ENCODE assay signal across 23 mouse cellular contexts in the genomic region with DNA sequence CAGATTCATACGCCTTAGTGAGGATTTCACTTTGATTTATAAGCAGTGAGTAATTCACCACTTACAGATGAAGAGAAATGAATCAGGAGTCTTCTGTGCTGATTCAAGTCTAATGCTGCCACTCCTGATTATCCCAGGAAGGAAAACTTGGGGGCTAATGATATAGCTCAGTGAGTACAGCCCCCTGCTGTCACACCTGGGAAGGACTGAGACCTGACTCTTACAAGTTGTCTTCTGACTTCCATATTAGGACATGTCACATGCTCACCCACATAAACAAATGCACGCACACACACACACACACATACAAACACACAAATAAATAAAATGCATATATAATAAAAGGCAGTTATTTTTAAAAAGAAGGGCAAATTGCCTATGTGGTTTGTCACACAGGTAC.
"Had no signal": no experiment of that assay in that cellular context is flagged by ENCODE, and none has a peak within 500 bp of the region (broad histone marks: within the 10 kb centered on the region; RNA-seq: fewer than 3 reads in every experiment).

No protein-coding gene starts in this region.

- DNase-seq: kidney, adult 11 months; kidney, adult 8-10 months; kidney, postnatal 10 days; kidney, postnatal 36 days; liver; lung, adult 18-20 months; lung, postnatal 10 days; lung, postnatal 36 days; right cerebral cortex, adult 18-20 months; right cerebral cortex, postnatal 14 days; right cerebral cortex, postnatal 4 days; thymus, adult 2 months; thymus, postnatal 25 days had no signal

- H3K9ac ChIP-seq: kidney, embryonic 15.5 days; limb, embryonic 13.5 days; liver, embryonic 12.5 days; liver, embryonic 15.5 days; lung, embryonic 15.5 days; midbrain, embryonic 12.5 days had no signal

- H3K36me3 ChIP-seq: kidney, embryonic 15.5 days; limb, embryonic 10.5 days; limb, embryonic 13.5 days; liver, embryonic 12.5 days; liver, embryonic 15.5 days; lung, embryonic 15.5 days; midbrain, embryonic 12.5 days had no signal

- H3K4me2 ChIP-seq: kidney, embryonic 15.5 days; limb, embryonic 13.5 days; liver, embryonic 12.5 days; liver, embryonic 15.5 days; lung, embryonic 15.5 days; midbrain, embryonic 12.5 days had no signal

- H3K27me3 ChIP-seq: kidney, embryonic 15.5 days; limb, embryonic 13.5 days; liver, embryonic 12.5 days; liver, embryonic 15.5 days; lung, embryonic 15.5 days; megakaryocyte, embryonic 14.5 days; midbrain, embryonic 12.5 days had no signal

- H3K4me1 ChIP-seq: kidney, embryonic 15.5 days; limb, embryonic 10.5 days; limb, embryonic 13.5 days; liver, embryonic 12.5 days; liver, embryonic 15.5 days; lung, embryonic 15.5 days; megakaryocyte, embryonic 14.5 days; midbrain, embryonic 12.5 days had no signal

- ATAC-seq: liver, embryonic 12.5 days; midbrain, embryonic 16.5 days had no signal

- H3K9me3 ChIP-seq: limb, embryonic 10.5 days; liver, embryonic 15.5 days; lung, embryonic 15.5 days; midbrain, embryonic 12.5 days had no signal

- H3K4me3 ChIP-seq: kidney, embryonic 15.5 days; limb, embryonic 10.5 days; limb, embryonic 13.5 days; liver, embryonic 12.5 days; liver, embryonic 15.5 days; lung, embryonic 15.5 days; megakaryocyte, embryonic 14.5 days; midbrain, embryonic 12.5 days had no signal

- H3K27ac ChIP-seq: kidney, embryonic 15.5 days; limb, embryonic 10.5 days; limb, embryonic 13.5 days; liver, embryonic 12.5 days; liver, embryonic 15.5 days; lung, embryonic 15.5 days; midbrain, embryonic 12.5 days; stomach, postnatal 0 days had no signal
